Mouse (Mus musculus) spleen, adult 2 months (tissue): Measurements from ENCODE around the gene Gabbr2. TPM values are rescaled to one million over a fixed set of nuclear protein-coding genes. Genes with fewer than 3 reads are reported as not detected.

ENCODE experiments used
- DNase-seq, 2 experiments: peaks; one replicate each; pipeline versions ENCODE4 v3.0.0 to v3.0.0-alpha.2; 2012 to 2021; ENCODE audit warnings: low spot score in 2 of 2, low read depth in 1 of 2
- H3K27ac ChIP-seq: fragments of 200-500 bp; 2 replicates; pipeline ENCODE4 v1.5.1; 2012; ENCODE audit warnings: low read length, inconsistent platforms; ENCODE audit not compliant: insufficient read depth
- H3K27me3 ChIP-seq: fragments of 200-500 bp; 2 replicates; pipeline ENCODE4 v1.6.1; 2012; ENCODE audit warnings: mild to moderate bottlenecking, moderate library complexity, low read length, inconsistent platforms; ENCODE audit not compliant: control insufficient read depth, insufficient read depth
- H3K36me3 ChIP-seq: fragments of 200-500 bp; 2 replicates; pipeline ENCODE4 v1.6.1; 2012; ENCODE audit warnings: mild to moderate bottlenecking, low read length, inconsistent platforms; ENCODE audit not compliant: control insufficient read depth, insufficient read depth
- H3K4me1 ChIP-seq: fragments of 200-500 bp; 2 replicates; pipeline ENCODE4 v1.6.1; 2011; ENCODE audit warnings: inconsistent platforms; ENCODE audit not compliant: control insufficient read depth, insufficient read depth, insufficient read length
- H3K4me3 ChIP-seq: fragments of 200-500 bp; 2 replicates; pipeline ENCODE4 v1.5.1; 2011; ENCODE audit warnings: mild to moderate bottlenecking, inconsistent platforms; ENCODE audit not compliant: insufficient read depth, insufficient read length; ENCODE audit errors: extremely low read depth
- CTCF ChIP-seq: fragments of 200-500 bp; IDR thresholded peaks from 2 replicates; pipeline ENCODE4 v1.5.1; 2011; ENCODE audit warnings: mild to moderate bottlenecking, inconsistent platforms; ENCODE audit not compliant: insufficient read depth, insufficient read length, insufficient replicate concordance; ENCODE audit errors: extremely low read depth
- POLR2A ChIP-seq: fragments of 200-500 bp; IDR thresholded peaks from 2 replicates; pipeline ENCODE4 v1.6.1; 2011; ENCODE audit warnings: low read depth, low read length, inconsistent platforms
- WGBS: fragments of 180-500 bp; shearing (Covaris S2); methylation state at CpG from one replicate; pipeline ENCODE4 v1.1.7; 2018; 5-methylcytosine and 5-hydroxymethylcytosine counted together
- polyA plus RNA-seq: library from polyadenylated mRNA; depleted of rRNA; stranded (reverse); fragments of >200 nt; gene quantifications from 2 replicates; pipeline ENCODE4 v1.2.3, GENCODE M21; 2012

Gene Gabbr2
- polyA plus RNA-seq, 1 experiment: not detected

DNA sequence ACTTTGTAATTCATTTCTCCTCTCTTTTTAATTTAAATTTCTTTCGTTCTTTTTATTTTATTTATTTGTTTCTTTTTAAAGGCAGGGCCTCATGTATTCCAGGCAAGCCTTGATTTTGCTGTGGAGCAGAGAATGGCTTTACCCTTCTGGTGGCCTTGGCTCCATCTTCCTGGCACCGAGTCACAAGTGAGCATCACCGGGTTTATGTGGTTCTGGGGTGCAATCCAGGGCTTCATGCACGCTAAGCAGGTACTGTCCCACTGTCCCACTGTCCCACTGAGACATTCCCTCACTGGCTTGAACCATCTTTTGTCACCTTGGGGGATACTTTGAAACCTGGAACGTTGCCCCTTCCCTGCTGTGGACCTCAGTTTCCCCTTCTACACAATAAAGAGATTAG, 147.1 kb downstream of the Gabbr2 start:
- Histone ChIP-seq H3K36me3 (no peaks in the 10 kb centered on the region), H3K27me3 (no peaks in the 10 kb centered on the region), H3K27ac (no peak overlapping the region), H3K4me3 (no peak overlapping the region), H3K4me1 (no peaks in the 10 kb centered on the region)
- DNase-seq: no peak
- TF ChIP-seq POLR2A: no peak
- TF ChIP-seq CTCF: no peak
- 81% methylated on average over 5 of the region's 5 CpGs for WGBS

DNA sequence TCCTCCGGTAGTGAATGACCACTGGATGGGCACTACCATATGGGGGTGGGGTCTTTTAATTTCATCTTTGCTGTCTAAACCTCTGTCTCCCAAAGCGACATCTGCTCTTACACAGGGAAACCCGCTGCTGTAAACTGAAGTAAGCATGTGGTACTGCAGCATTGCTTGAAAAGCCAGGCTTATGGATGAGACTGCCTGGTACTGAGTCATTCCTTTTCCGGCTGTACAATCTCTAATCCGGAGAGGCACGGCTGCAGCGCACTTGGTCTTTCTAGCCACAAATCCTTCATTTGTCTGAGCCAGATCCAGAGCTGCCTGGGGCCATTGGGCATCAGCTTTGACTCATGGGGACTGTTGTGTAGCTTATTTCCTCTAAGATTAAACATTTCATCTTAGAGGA, 149.1 kb downstream of the Gabbr2 start:
- H3K4me1 ChIP-seq: no peaks in the 10 kb centered on the region
- H3K36me3 ChIP-seq: no peaks in the 10 kb centered on the region
- no peaks in the 10 kb centered on the region for H3K27me3 ChIP-seq
- H3K4me3 ChIP-seq: no peak overlapping the region
- TF ChIP-seq POLR2A (no peak), CTCF (no peak)
- 91% methylated on average over 7 of the region's 7 CpGs for WGBS
- H3K27ac ChIP-seq: no peak overlapping the region
- DNase-seq: no peak

DNA sequence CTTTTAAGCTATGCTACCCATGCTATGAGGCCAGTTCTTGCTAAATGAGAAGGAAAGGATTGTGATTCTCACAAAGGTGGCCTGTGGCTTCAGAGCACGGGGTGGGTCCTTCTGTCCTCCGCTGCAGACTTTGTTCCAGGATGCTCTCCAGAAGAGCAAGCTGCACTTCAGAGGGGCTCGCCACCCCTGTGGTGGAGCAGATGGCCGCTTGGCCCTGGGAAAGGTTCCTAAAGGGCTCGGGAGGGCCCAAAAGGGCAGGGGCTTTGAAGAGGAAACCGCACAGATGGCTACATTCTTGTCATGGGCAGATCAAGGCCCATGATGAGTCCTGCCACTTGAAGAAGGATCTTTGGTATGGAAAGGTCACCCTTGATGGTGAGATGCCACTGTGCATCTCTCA, 151.5 kb downstream of the Gabbr2 start:
- Histone ChIP-seq H3K36me3 (no peaks in the 10 kb centered on the region), H3K4me1 (no peaks in the 10 kb centered on the region), H3K27me3 (no peaks in the 10 kb centered on the region), H3K4me3 (no peak overlapping the region), H3K27ac (no peak overlapping the region)
- DNase-seq: no peak
- 90% methylated on average over 6 of the region's 6 CpGs for WGBS
- TF ChIP-seq POLR2A: no peak
- no peak for TF ChIP-seq CTCF

DNA sequence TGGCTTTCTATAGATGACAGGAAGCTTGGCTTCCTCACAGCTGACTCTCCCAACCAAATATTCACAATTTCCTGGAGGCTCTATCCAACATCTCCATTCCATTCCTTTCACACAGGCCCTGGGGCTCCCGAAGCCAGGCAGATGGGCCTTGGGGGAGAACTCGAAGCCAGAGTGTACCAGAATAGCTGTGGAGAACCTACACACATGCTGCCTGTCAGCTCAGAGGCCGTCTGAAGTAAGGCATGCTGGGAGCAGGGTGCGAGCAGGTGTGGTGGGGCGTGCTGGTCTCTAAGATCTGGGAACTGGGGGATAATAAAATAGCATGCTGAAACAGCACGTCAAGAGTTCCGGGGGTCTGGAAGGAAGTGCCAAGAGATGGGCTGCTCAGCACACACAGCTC, 154.3 kb downstream of the Gabbr2 start:
- DNase-seq: no peak
- Histone ChIP-seq H3K4me3 (no peak overlapping the region), H3K27ac (no peak overlapping the region), H3K27me3 (no peaks in the 10 kb centered on the region), H3K4me1 (no peaks in the 10 kb centered on the region), H3K36me3 (no peaks in the 10 kb centered on the region)
- TF ChIP-seq CTCF (no peak), POLR2A (no peak)
- 78% methylated on average over 7 of the region's 7 CpGs for WGBS

DNA sequence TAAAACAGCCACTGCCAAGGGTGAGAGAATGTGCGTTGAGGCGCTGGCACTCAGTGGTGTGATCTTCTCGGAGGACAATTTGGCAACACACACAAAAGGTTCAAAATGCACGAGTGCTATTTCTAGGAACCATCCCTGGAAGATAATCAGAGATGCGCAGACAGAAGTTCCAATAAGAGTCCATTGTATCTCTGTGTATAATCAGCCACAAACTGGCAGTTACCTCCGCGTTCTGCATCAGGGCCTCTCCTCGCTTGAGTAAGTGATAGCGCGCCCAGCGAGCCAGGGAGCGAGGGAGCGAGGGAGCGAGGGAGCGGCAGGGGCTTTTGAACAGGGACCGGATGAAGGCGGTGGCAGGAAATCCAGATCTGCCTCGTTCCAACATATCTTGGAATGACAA, 155.6 kb downstream of the Gabbr2 start:
- Histone ChIP-seq H3K27ac (no peak overlapping the region), H3K36me3 (no peaks in the 10 kb centered on the region), H3K27me3 (no peaks in the 10 kb centered on the region), H3K4me3 (no peak overlapping the region), H3K4me1 (no peaks in the 10 kb centered on the region)
- 78% methylated on average over 18 of the region's 18 CpGs for WGBS
- DNase-seq: no peak
- TF ChIP-seq POLR2A: no peak
- no peak for TF ChIP-seq CTCF

DNA sequence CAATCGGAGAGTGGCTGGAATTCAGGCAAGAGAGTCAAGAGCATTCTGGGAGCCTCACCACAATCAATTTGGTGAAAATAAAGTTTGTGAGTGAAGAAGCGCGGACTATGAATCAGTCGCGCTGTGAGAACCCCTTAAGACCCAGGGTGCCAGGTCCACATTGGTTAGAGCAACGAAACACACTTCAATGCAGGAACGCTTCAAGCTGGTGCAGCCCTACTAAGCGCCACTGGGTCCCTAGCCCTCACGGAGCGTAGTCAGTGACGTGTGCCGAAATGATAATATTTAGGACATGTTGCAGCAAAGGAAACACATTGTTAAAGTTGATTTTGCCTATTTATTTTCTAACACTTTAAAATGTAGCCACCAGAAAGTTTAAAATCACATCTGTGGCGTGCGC, 156.6 kb downstream of the Gabbr2 start:
- no peak for DNase-seq
- 96% methylated on average over 14 of the region's 14 CpGs for WGBS
- no peaks in the 10 kb centered on the region for H3K4me1 ChIP-seq
- TF ChIP-seq CTCF (no peak), POLR2A (no peak)
- H3K27me3 ChIP-seq: no peaks in the 10 kb centered on the region
- no peak overlapping the region for H3K4me3 ChIP-seq
- H3K27ac ChIP-seq: no peak overlapping the region
- H3K36me3 ChIP-seq: no peaks in the 10 kb centered on the region

DNA sequence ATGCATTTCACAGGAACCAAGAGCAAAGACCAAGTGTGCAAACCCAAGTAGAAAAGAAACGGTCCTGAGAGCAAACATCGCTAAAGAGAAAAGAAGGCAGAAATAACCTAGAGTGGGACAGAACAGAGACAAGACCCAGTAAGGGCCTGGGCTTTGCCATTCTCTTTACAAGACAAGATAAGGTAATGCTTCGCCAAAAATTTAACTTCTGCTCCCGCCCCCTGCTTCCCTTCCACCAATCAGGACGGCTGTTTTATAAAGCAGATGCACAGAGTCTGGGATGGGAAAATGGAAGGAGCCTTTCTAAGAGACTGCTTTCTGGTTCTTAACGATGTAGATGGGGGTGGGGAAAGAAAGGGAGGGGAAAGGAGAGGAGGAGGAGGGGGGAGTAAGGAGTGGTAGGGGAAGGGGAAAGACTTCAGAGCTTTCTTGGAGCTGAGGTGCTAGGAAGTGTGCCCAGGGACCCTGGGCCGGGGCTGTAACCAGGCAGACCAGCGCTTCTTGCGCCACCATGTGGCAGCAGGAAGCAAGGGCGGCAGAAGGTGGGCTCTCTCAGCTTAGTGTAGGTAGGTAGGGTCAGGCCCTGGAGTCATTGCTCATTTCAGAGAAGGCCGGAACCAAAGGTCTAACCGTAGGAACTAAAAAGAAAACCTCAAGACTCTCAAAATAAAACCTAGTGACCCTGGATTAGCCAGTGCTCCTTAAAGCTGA, 158.7 kb downstream of the Gabbr2 start:
- Histone ChIP-seq H3K4me3 (no peak overlapping the region), H3K4me1 (no peaks in the 10 kb centered on the region), H3K36me3 (no peaks in the 10 kb centered on the region), H3K27ac (no peak overlapping the region), H3K27me3 (no peaks in the 10 kb centered on the region)
- WGBS: 79% methylated on average over 12 of the region's 12 CpGs
- DNase-seq: no peak
- TF ChIP-seq POLR2A (no peak), CTCF (peak; percentile 41; the same call in 1 of the 2 replicates)

DNA sequence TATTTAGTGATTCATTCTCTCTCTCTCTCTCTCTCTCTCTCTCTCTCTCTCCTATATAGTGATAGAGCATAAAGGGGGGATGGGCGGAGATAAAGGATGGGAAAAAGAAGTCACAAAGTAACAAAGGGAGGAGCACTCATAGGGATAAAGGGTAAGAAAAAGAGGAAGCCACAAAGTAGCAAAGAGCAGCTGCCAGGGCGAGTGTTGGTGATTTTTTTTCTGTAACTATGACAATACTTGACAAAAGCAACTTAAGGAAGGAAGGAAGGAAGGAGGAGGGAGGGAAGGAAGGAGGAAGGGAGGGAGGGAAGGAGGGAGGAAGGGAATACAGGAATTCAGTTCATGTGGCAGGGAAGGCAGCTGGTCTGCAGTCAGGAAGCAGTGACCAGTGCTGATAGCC, 162.0 kb downstream of the Gabbr2 start:
- 34% methylated on average over 2 of the region's 2 CpGs for WGBS
- Histone ChIP-seq H3K27ac (no peak overlapping the region), H3K4me1 (no peaks in the 10 kb centered on the region), H3K27me3 (no peaks in the 10 kb centered on the region), H3K36me3 (no peaks in the 10 kb centered on the region), H3K4me3 (no peak overlapping the region)
- TF ChIP-seq CTCF (no peak), POLR2A (no peak)
- no peak for DNase-seq
